Mouse (Mus musculus) hindbrain, postnatal 0 days (tissue): ENCODE measurements at regions not wholly inside any gene's neighbourhood (a gene's known extent, or its start where the extent isn't known, plus 50 kb on each side); places are given as distances from the start of the nearest gene placed in this dataset.

Experiments used
- ATAC-seq: fragments of 200-750 bp; cut with Nextera tagmentation; 2 replicates; pipeline ENCODE4 v1.8.0; 2017; ENCODE audit warnings: mild to moderate bottlenecking, moderate TSS enrichment, moderate library complexity
- DNase-seq: peaks from one replicate; pipeline ENCODE4 v3.0.0-alpha.2; 2015; ENCODE audit warnings: low spot score
- H3K27ac ChIP-seq: fragments of 300-500 bp; sonication (generic); 2 replicates; pipeline ENCODE4 v1.5.1; 2014; ENCODE audit warnings: mild to moderate bottlenecking
- H3K27me3 ChIP-seq: fragments of 300-500 bp; sonication (generic); 2 replicates; pipeline ENCODE4 v1.6.1; 2014; ENCODE audit warnings: low read length, mixed read lengths; ENCODE audit not compliant: insufficient read depth
- H3K36me3 ChIP-seq: fragments of 300-500 bp; sonication (generic); 2 replicates; pipeline ENCODE4 v1.6.1; 2014; ENCODE audit warnings: low read length, mixed read lengths; ENCODE audit not compliant: insufficient read depth
- H3K4me1 ChIP-seq: fragments of 300-500 bp; sonication (generic); 2 replicates; pipeline ENCODE4 v1.6.1; 2014; ENCODE audit warnings: antibody characterized with exemption, low read length, mixed read lengths; ENCODE audit not compliant: insufficient read depth
- H3K4me2 ChIP-seq: fragments of 300-500 bp; sonication (generic); 2 replicates; pipeline ENCODE4 v1.6.1; 2014; ENCODE audit warnings: low read depth, mild to moderate bottlenecking, low read length, moderate library complexity, mixed read lengths
- H3K4me3 ChIP-seq: fragments of 300-500 bp; sonication (generic); 2 replicates; pipeline ENCODE4 v1.5.1; 2014; ENCODE audit warnings: low read length
- H3K9ac ChIP-seq: fragments of 300-500 bp; sonication (generic); replicated peaks from 2 replicates; pipeline ENCODE4 v1.6.1; 2014; ENCODE audit warnings: mild to moderate bottlenecking, low read length, moderate library complexity, mixed read lengths
- H3K9me3 ChIP-seq: fragments of 300-500 bp; sonication (generic); 2 replicates; pipeline ENCODE4 v1.6.1; 2016; ENCODE audit warnings: low read length, mixed read lengths
- CTCF ChIP-seq: IDR thresholded peaks from 2 replicates; pipeline ENCODE4 v1.5.1; 2016; ENCODE audit warnings: antibody characterized with exemption, control low read depth, low read depth
- WGBS: fragments of 180-500 bp; shearing (Covaris S2); extraction: QIAGEN DNeasy Blood & Tissue Kit; methylation state at CpG from one replicate; pipeline ENCODE4 v1.1.7; 2014; 5-methylcytosine and 5-hydroxymethylcytosine counted together

GRCm38 (mm10) chr11:24677016-24677415 lies 599.2 kb downstream of the Bcl11a start:
- Histone ChIP-seq H3K27ac (no peak overlapping the region), H3K9ac (no peak overlapping the region), H3K4me1 (no peaks in the 10 kb centered on the region), H3K4me2 (no peak overlapping the region), H3K9me3 (no peaks in the 10 kb centered on the region), H3K36me3 (no peaks in the 10 kb centered on the region), H3K4me3 (no peak overlapping the region), H3K27me3 (no peaks in the 10 kb centered on the region)
- no peak for ATAC-seq
- no peak for TF ChIP-seq CTCF
- DNase-seq, result no peak
- 85% methylated on average over 4 of the region's 4 CpGs for WGBS

GRCm38 (mm10) chr11:24679581-24679980 lies 601.7 kb downstream of the Bcl11a start:
- Histone ChIP-seq H3K4me1 (no peaks in the 10 kb centered on the region), H3K27ac (no peak overlapping the region), H3K9me3 (no peaks in the 10 kb centered on the region), H3K4me2 (no peak overlapping the region), H3K4me3 (no peak overlapping the region), H3K27me3 (no peaks in the 10 kb centered on the region), H3K36me3 (no peaks in the 10 kb centered on the region), H3K9ac (no peak overlapping the region)
- ATAC-seq (no peak), DNase-seq (no peak)
- no peak for TF ChIP-seq CTCF
- WGBS, result 91% methylated on average over 5 of the region's 5 CpGs

- Histone ChIP-seq H3K36me3 (no peaks in the 10 kb centered on the region), H3K4me2 (no peak overlapping the region), H3K4me3 (no peak overlapping the region), H3K9me3 (no peaks in the 10 kb centered on the region), H3K27ac (no peak overlapping the region), H3K4me1 (no peaks in the 10 kb centered on the region), H3K27me3 (no peaks in the 10 kb centered on the region), H3K9ac (no peak overlapping the region)
- DNase-seq (no peak), ATAC-seq (no peak)
- no peak for TF ChIP-seq CTCF
- 84% methylated on average over 4 of the region's 4 CpGs for WGBS
These were observed 604.6 kb downstream of the Bcl11a start for GRCm38 (mm10) chr11:24682423-24682822.

- DNase-seq, result no peak
These were observed 608.0 kb downstream of the Bcl11a start for GRCm38 (mm10) chr11:24685545-24686467.

GRCm38 (mm10) chr11:24688160-24688782 lies 610.4 kb downstream of the Bcl11a start:
- WGBS, result 88% methylated on average over 2 of the region's 2 CpGs
- no peak for TF ChIP-seq CTCF
- H3K27me3 ChIP-seq, result no peaks in the 10 kb centered on the region
- H3K9me3 ChIP-seq, result no peaks in the 10 kb centered on the region
- no peak for ATAC-seq
- no peaks in the 10 kb centered on the region for H3K36me3 ChIP-seq
- H3K4me1 ChIP-seq, result no peaks in the 10 kb centered on the region
- H3K4me3 ChIP-seq, result no peak overlapping the region
- no peak overlapping the region for H3K9ac ChIP-seq
- H3K4me2 ChIP-seq, result no peak overlapping the region
- H3K27ac ChIP-seq, result no peak overlapping the region
- DNase-seq, result no peak

More at GRCm38 (mm10) chr11:24685545-24686467, 608.0 kb downstream of the Bcl11a start:
- Histone ChIP-seq H3K27me3 (no peaks in the 10 kb centered on the region), H3K9ac (no peak overlapping the region), H3K9me3 (no peaks in the 10 kb centered on the region), H3K4me3 (no peak overlapping the region), H3K4me2 (no peak overlapping the region), H3K36me3 (no peaks in the 10 kb centered on the region), H3K4me1 (no peaks in the 10 kb centered on the region), H3K27ac (no peak overlapping the region)
- 56% methylated on average over 16 of the region's 16 CpGs for WGBS
- TF ChIP-seq CTCF, result no peak
- ATAC-seq, result no peak; the same call in 1 of the 2 replicates

- Histone ChIP-seq H3K9ac (no peak overlapping the region), H3K4me3 (no peak overlapping the region), H3K27me3 (no peaks in the 10 kb centered on the region), H3K9me3 (no peaks in the 10 kb centered on the region), H3K27ac (no peak overlapping the region), H3K36me3 (no peaks in the 10 kb centered on the region), H3K4me1 (no peaks in the 10 kb centered on the region), H3K4me2 (no peak overlapping the region)
- WGBS, result 53% methylated on average over 7 of the region's 7 CpGs
- peak; percentile 27 for DNase-seq
- peak; percentile 36; the same call in 1 of the 2 replicates for TF ChIP-seq CTCF
- no peak for ATAC-seq
These were observed 612.0 kb downstream of the Bcl11a start for GRCm38 (mm10) chr11:24689807-24690333.
